Mouse (Mus musculus) hindbrain, postnatal 0 days (tissue): Measurements from ENCODE around the gene Amh. TPM values are rescaled to one million over a fixed set of nuclear protein-coding genes. Genes with fewer than 3 reads are reported as not detected.

Source experiments
- ATAC-seq: fragments of 200-750 bp; cut with Nextera tagmentation; 2 replicates; pipeline ENCODE4 v1.8.0; 2017; ENCODE audit warnings: mild to moderate bottlenecking, moderate TSS enrichment, moderate library complexity
- DNase-seq: peaks from one replicate; pipeline ENCODE4 v3.0.0-alpha.2; 2015; ENCODE audit warnings: low spot score
- H3K27ac ChIP-seq: fragments of 300-500 bp; sonication (generic); 2 replicates; pipeline ENCODE4 v1.5.1; 2014; ENCODE audit warnings: mild to moderate bottlenecking
- H3K27me3 ChIP-seq: fragments of 300-500 bp; sonication (generic); 2 replicates; pipeline ENCODE4 v1.6.1; 2014; ENCODE audit warnings: low read length, mixed read lengths; ENCODE audit not compliant: insufficient read depth
- H3K36me3 ChIP-seq: fragments of 300-500 bp; sonication (generic); 2 replicates; pipeline ENCODE4 v1.6.1; 2014; ENCODE audit warnings: low read length, mixed read lengths; ENCODE audit not compliant: insufficient read depth
- H3K4me1 ChIP-seq: fragments of 300-500 bp; sonication (generic); 2 replicates; pipeline ENCODE4 v1.6.1; 2014; ENCODE audit warnings: antibody characterized with exemption, low read length, mixed read lengths; ENCODE audit not compliant: insufficient read depth
- H3K4me2 ChIP-seq: fragments of 300-500 bp; sonication (generic); 2 replicates; pipeline ENCODE4 v1.6.1; 2014; ENCODE audit warnings: low read depth, mild to moderate bottlenecking, low read length, moderate library complexity, mixed read lengths
- H3K4me3 ChIP-seq: fragments of 300-500 bp; sonication (generic); 2 replicates; pipeline ENCODE4 v1.5.1; 2014; ENCODE audit warnings: low read length
- H3K9ac ChIP-seq: fragments of 300-500 bp; sonication (generic); replicated peaks from 2 replicates; pipeline ENCODE4 v1.6.1; 2014; ENCODE audit warnings: mild to moderate bottlenecking, low read length, moderate library complexity, mixed read lengths
- H3K9me3 ChIP-seq: fragments of 300-500 bp; sonication (generic); 2 replicates; pipeline ENCODE4 v1.6.1; 2016; ENCODE audit warnings: low read length, mixed read lengths
- CTCF ChIP-seq: IDR thresholded peaks from 2 replicates; pipeline ENCODE4 v1.5.1; 2016; ENCODE audit warnings: antibody characterized with exemption, control low read depth, low read depth
- WGBS: fragments of 180-500 bp; shearing (Covaris S2); extraction: QIAGEN DNeasy Blood & Tissue Kit; methylation state at CpG from one replicate; pipeline ENCODE4 v1.1.7; 2014; 5-methylcytosine and 5-hydroxymethylcytosine counted together
- polyA plus RNA-seq: library from polyadenylated mRNA; unstranded; fragments of >200 nt; fragmentation: Nextera tagmentation; extraction: Ambion mirVana; gene quantifications from 2 replicates; pipeline ENCODE4 v1.2.1, GENCODE M21; 2015
- total RNA-seq: library from RNA; depleted of rRNA; stranded (reverse); fragments of >200 nt; gene quantifications from 2 replicates; pipeline ENCODE4 v1.2.3, GENCODE M21; 2014

The Amh gene
- total and polyA plus RNA-seq, 2 experiments from 2014 or later, result 2.6 TPM; not detected in 1

DNA sequence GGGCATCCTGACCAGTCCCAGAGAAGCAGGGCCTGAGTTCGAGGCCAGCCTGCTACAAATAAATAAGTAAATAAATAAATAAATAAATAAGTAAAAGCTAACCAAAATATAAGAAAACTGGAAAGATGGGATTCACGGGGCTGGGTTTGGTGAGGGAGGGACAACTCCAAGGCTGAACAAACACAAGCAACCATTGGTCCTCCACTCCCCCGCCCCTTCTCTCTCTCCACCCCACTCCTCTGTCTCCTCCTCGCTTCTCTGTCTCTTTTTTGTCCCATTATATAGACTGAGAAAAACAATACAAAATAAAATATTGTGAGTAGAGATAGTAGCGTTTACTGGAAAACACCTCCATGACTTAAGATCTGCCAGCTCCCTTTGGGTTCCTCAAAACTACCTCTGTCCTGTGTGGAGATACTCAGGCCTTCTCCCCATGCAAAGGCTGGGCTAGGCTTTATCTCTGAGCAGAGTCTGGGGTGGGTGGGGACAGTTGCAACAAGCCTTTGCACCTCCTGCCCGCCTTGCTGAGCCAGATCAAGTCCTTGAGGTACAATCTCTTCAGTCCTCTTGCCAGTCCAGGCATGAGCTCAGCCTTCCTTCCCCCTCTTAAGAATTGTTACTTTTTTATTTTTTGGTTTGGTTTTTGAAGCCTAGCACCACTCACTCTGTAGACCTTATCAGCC, 13.7 kb downstream of the Amh start:
- H3K9me3 ChIP-seq, result no peaks in the 10 kb centered on the region
- H3K36me3 ChIP-seq, result no peaks in the 10 kb centered on the region
- ATAC-seq (no peak), DNase-seq (no peak)
- H3K9ac ChIP-seq, result no peak overlapping the region
- no peak overlapping the region for H3K4me3 ChIP-seq
- no peaks in the 10 kb centered on the region for H3K4me1 ChIP-seq
- H3K27ac ChIP-seq, result no peak overlapping the region
- WGBS, result 60% methylated on average over 6 of the region's 6 CpGs
- no peak overlapping the region for H3K4me2 ChIP-seq
- no peak for TF ChIP-seq CTCF
- no peaks in the 10 kb centered on the region for H3K27me3 ChIP-seq

DNA sequence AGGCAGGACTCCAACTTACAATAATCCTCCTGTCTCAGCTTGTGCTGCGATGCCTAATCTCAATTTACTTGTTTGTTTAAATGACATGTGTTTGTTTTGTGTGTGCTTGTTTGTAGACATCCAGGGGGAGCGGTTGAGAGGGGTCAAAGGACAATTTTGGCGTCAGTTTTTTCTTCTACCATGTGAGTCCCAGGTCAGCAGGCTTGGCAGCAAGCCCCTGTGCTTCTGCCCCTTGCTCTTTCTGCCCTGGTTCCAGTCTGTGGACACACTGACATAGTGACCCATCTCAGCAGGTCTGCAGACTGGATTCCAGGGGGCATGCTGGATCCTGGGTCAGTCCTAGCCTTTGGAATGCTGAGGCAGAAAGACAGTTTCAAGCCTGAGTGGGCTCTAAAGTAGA, 14.4 kb downstream of the Amh start:
- H3K9ac ChIP-seq, result 0 out of 2 replicates have a peak overlapping the region, but pooled peaks have one; percentile 13
- no peak overlapping the region for H3K4me2 ChIP-seq
- DNase-seq (no peak), ATAC-seq (no peak)
- H3K4me3 ChIP-seq, result no peak overlapping the region
- H3K9me3 ChIP-seq, result no peaks in the 10 kb centered on the region
- H3K27ac ChIP-seq, result no peak overlapping the region
- no peaks in the 10 kb centered on the region for H3K27me3 ChIP-seq
- no peaks in the 10 kb centered on the region for H3K4me1 ChIP-seq
- 45% methylated on average over 3 of the region's 3 CpGs for WGBS
- H3K36me3 ChIP-seq, result no peaks in the 10 kb centered on the region
- TF ChIP-seq CTCF, result no peak

DNA sequence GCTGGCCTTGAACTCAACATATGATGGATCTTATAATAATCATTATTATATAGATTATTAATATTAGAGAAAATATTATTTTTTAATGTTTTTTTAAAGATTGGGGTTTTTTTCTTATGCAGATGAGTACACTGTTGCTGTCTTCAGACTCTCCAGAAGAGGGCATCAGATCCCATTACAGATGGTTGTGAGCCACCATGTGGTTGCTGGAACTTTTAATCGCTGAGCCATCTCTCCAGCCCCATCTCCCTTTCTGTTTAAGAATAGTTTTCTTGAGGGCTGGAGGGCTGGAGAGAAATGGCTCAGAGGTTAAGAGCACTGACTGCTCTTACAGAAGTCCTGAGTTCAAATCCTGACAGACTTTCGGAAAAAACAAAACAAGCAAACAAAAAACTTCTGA, 16.9 kb downstream of the Amh start:
- no peak overlapping the region for H3K4me2 ChIP-seq
- WGBS, result 42% methylated on average over 2 of the region's 2 CpGs
- H3K9me3 ChIP-seq, result no peaks in the 10 kb centered on the region
- no peaks in the 10 kb centered on the region for H3K36me3 ChIP-seq
- no peaks in the 10 kb centered on the region for H3K4me1 ChIP-seq
- H3K27ac ChIP-seq, result no peak overlapping the region
- ATAC-seq, result no peak
- H3K27me3 ChIP-seq, result no peaks in the 10 kb centered on the region
- no peak overlapping the region for H3K4me3 ChIP-seq
- peak; percentile 28 for DNase-seq
- peak; percentile 65 for TF ChIP-seq CTCF
- no peak overlapping the region for H3K9ac ChIP-seq

DNA sequence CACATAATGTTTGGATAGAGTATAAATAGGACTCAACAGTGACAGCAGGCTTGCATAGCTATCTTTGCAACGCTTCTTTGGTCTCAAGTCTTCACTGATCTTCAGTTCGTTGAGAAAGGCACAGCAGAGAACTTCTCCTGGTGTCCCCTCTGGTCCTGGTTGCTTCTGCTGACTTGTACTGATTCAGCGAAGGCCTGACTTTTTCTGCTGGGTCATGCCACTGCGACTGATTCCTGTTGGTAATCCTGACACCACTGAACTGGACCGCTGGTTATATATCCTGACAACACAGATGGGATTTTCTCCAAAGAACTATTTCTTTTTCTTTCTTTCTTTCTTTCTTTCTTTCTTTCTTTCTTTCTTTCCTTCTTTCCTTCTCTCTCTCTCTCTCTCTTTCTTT, 17.5 kb downstream of the Amh start:
- Histone ChIP-seq H3K27me3 (no peaks in the 10 kb centered on the region), H3K36me3 (no peaks in the 10 kb centered on the region), H3K9me3 (no peaks in the 10 kb centered on the region), H3K4me1 (peaks cover under 1% of the 10 kb centered on the region; the same call in 1 of the 2 replicates), H3K27ac (no peak overlapping the region), H3K9ac (no peak overlapping the region), H3K4me3 (no peak overlapping the region), H3K4me2 (no peak overlapping the region)
- TF ChIP-seq CTCF, result no peak
- DNase-seq, result no peak
- WGBS, result 89% methylated on average over 5 of the region's 5 CpGs
- ATAC-seq, result no peak

DNA sequence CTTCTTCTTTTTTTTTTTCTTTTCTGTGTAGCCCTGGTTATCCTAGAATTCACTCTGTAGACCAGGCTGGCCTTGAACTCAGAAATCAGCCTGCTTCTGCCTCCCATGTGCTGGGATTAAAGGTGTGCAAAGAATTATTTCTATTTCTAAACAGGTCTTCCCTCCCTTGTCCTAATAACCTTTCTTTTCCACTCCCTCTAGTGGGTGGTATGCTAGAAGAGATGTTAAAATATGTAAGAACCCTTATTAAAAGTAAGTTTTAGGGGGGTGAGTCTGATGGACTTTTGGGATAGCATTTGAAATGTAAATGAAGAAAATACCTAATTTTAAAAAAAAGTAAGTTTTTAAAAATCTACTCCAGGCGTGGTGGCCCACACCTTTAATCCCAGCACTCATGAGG, 18.3 kb downstream of the Amh start:
- H3K27ac ChIP-seq, result no peak overlapping the region
- no peaks in the 10 kb centered on the region for H3K27me3 ChIP-seq
- no peak for ATAC-seq
- H3K36me3 ChIP-seq, result no peaks in the 10 kb centered on the region
- no peaks in the 10 kb centered on the region for H3K9me3 ChIP-seq
- H3K4me1 ChIP-seq, result peaks cover 5% of the 10 kb centered on the region; the same call in 1 of the 2 replicates
- DNase-seq, result no peak
- H3K4me2 ChIP-seq, result no peak overlapping the region
- TF ChIP-seq CTCF, result no peak
- no peak overlapping the region for H3K4me3 ChIP-seq
- H3K9ac ChIP-seq, result no peak overlapping the region
- 88% methylated on average over 1 of the region's 1 CpGs for WGBS

DNA sequence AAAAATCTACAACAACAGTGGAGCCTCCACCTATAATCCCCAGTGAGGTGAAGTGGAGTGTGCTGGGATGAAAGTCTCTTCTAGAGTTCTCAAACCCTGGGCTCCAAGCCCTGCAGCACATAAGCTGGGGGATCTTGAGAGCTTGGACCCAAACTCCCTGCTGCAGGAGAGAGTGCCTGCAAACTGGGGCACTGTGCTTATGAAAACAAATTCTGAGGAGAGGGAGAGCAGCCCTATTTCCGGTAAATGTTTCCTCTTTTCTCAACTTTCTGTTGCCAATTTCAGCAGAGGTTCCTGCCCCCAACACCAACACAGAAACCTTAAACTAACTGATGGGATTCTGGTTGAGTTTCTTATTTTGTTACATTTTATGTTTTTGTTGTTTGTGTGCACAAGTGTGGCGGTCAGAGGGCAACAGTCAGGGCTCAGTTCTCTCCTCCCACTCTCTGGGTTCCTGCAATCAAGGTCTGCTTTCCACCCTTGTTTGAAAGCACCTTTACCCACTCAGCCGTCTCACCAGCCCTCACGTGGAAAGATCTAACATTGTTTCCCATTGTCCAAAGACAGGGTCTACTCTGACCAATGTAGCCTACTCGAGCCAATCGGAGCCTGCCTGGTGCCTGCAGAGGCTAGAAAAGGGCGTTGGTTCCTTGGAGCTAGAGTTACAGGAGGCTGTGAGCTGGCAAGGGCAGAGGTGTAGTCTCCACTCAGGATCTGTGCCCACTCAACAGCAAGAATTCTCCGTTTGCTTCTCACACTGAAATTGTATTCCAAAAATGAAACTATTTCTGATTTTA, 19.0 kb downstream of the Amh start:
- no peak for DNase-seq
- ATAC-seq, result no peak
- H3K27me3 ChIP-seq, result no peaks in the 10 kb centered on the region
- H3K27ac ChIP-seq, result no peak overlapping the region
- TF ChIP-seq CTCF, result no peak
- H3K4me3 ChIP-seq, result no peak overlapping the region
- no peak overlapping the region for H3K4me2 ChIP-seq
- WGBS, result 69% methylated on average over 8 of the region's 8 CpGs
- H3K4me1 ChIP-seq, result peaks cover 5% of the 10 kb centered on the region; the same call in 1 of the 2 replicates
- H3K9me3 ChIP-seq, result no peaks in the 10 kb centered on the region
- no peaks in the 10 kb centered on the region; the same call in 1 of the 2 replicates for H3K36me3 ChIP-seq
- no peak overlapping the region for H3K9ac ChIP-seq

DNA sequence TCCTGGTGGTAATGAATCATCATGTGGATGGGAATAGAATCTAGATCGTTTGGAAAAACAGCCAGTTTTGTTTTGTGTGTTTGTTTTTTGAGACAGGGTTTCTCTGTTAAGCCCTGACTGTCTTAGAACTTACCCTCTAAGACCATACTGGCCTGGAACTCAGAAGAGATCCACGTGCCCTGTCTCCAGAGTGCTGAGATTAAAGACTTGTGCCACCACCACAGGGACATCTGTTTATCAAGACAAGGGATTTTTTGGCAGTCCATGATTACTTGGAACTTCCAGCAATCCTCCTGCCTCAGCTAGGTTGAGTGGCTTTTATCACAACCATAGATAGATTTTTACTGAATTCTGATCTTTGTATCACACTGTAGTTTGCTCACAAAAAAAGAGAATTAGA, 19.8 kb downstream of the Amh start:
- Histone ChIP-seq H3K4me3 (no peak overlapping the region), H3K9me3 (no peaks in the 10 kb centered on the region), H3K27ac (no peak overlapping the region), H3K4me1 (peaks cover 5% of the 10 kb centered on the region; the same call in 1 of the 2 replicates), H3K9ac (no peak overlapping the region), H3K36me3 (peaks cover 7% of the 10 kb centered on the region), H3K27me3 (no peaks in the 10 kb centered on the region), H3K4me2 (no peak overlapping the region)
- DNase-seq, result no peak
- WGBS, result 73% methylated on average over 2 of the region's 2 CpGs
- no peak for TF ChIP-seq CTCF
- ATAC-seq, result no peak
